Mouse (Mus musculus) liver, postnatal 0 days (tissue): Measurements from ENCODE around the gene Cct5.

Experiments
- CTCF ChIP-seq: sonication (generic); IDR thresholded peaks from 2 replicates; pipeline ENCODE4 v1.5.1; 2016; ENCODE audit warnings: antibody characterized with exemption, low read depth
- EP300 ChIP-seq: IDR thresholded peaks from 2 replicates; pipeline ENCODE4 v1.6.1; 2016; ENCODE audit warnings: antibody characterized with exemption, low read depth, mild to moderate bottlenecking

GRCm38 (mm10) chr15:31588989-31589640, 12.5 kb downstream of the Cct5 start:
- TF ChIP-seq CTCF (no peak), EP300 (no peak)
